Mouse (Mus musculus): Measurements from ENCODE around the gene Umad1. TPM values are rescaled to one million over a fixed set of nuclear protein-coding genes. Genes with fewer than 3 reads are reported as not detected.

Umad1 gene
- polyA plus RNA-seq, 1 experiment: 10.2 TPM

DNA sequence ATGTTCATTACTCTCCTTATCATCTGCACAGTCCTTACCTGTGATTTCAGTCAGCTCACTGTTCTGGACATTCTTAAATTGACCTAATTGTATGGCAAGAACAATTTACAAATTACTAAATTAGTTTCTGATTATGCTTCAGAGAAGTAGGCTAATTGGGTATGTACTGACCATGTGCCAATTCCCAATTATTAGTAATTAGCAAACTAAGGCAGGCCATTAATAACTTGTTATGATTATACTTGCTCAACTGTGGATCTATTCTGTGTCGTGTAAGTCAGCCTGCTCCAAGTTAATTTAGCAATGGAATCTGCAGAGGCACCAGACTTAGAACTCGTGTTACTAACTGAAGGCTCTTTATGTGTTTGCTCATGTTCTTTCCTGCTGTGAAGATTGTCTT is 114.0 kb downstream of the Umad1 start:
- Histone ChIP-seq H3K27ac (replicated peaks; ENCODE audit: low read depth, low read length) (no peak overlapping the region), H3K4me1 (ENCODE audit: control insufficient read depth, insufficient read depth, insufficient read length, low read length) (no peaks in the 10 kb centered on the region), H3K4me3 (ENCODE audit: insufficient read depth, low read depth, low read length) (no peak overlapping the region)

DNA sequence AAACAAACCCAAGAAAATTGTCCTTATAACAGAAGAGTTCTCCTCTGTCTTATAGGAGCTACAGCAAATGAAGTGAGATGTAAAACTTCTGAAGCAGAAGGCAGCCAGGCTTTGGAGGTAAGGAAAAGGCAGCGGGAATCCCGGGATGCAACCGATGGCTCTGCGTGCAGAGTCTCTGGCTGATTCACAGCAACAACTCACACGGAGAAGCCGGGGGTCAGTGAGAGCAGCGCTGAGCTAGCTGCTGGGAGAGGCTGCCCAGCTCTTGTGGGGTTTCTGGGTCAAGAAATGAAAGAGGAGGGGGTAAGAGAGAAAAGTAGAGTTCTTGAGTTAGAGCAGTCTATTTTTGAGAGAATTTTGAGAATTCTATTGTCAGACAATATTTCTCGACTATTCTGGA is 114.8 kb downstream of the Umad1 start:
- H3K4me3 ChIP-seq (ENCODE audit: insufficient read depth, low read depth, low read length): no peak overlapping the region
- no peak overlapping the region for H3K27ac ChIP-seq (replicated peaks; ENCODE audit: low read depth, low read length)
- H3K4me1 ChIP-seq (ENCODE audit: control insufficient read depth, insufficient read depth, insufficient read length, low read length): no peaks in the 10 kb centered on the region

DNA sequence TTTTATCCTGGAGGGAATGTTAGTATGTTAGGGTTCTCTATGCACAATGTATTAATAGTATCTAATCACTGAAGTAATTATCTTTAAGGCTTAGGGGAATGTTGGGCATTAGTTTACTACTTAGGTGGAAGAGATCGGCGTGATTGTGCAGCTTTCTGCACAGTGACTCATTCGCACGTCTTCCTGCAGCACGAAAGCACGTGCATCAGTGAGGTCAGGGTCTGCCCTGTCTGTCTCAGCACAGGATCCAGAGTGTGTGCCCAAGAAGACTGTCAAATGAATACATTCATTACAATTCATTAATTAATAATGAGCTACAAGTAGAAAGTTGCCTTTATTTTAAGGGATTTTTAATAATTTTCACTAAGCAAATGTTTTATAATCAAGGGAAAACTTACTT is 115.2 kb downstream of the Umad1 start:
- H3K27ac ChIP-seq (replicated peaks; ENCODE audit: low read depth, low read length): no peak overlapping the region
- H3K4me3 ChIP-seq (ENCODE audit: insufficient read depth, low read depth, low read length): no peak overlapping the region
- H3K4me1 ChIP-seq (ENCODE audit: control insufficient read depth, insufficient read depth, insufficient read length, low read length): no peaks in the 10 kb centered on the region

DNA sequence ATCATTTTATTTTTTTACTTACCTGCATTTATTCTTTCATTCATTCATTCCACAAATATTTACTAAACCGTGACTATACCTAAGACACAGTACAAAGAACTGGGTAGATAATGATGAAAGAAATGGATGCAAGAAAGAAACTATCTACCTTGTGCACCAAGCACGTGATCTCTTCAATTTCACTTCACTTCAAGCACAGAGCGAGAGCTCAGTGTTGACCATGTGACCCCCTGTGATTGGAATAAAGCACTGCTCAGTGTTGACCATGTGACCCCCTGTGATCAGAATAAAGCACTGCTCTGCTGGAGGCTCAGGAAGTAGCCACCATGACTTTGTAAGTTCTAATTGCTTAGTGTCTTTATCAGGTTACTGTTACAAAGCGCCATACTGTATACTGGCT is 115.6 kb downstream of the Umad1 start:
- Histone ChIP-seq H3K4me1 (ENCODE audit: control insufficient read depth, insufficient read depth, insufficient read length, low read length) (no peaks in the 10 kb centered on the region), H3K27ac (replicated peaks; ENCODE audit: low read depth, low read length) (no peak overlapping the region), H3K4me3 (ENCODE audit: insufficient read depth, low read depth, low read length) (no peak overlapping the region)

DNA sequence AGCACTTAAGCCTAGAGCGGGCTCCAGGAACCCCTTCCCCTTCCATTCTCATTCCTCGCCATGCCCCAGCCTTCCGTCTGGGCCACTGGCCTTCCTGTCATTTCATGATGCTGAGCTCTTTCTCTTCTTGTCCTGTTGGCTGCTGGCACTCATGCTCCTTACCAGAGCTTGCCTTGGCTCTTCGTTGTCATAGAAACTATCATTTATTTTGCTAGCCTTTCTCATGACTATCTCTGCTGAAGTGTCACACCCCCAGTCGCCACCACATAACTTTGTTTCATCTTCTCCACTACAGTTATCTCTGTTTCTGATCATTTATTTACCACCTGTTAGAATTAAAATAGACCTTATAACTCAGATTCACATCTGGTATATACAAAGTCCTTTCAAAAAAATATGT is 117.3 kb downstream of the Umad1 start:
- H3K4me1 ChIP-seq (ENCODE audit: control insufficient read depth, insufficient read depth, insufficient read length, low read length): no peaks in the 10 kb centered on the region
- no peak overlapping the region for H3K27ac ChIP-seq (replicated peaks; ENCODE audit: low read depth, low read length)
- no peak overlapping the region for H3K4me3 ChIP-seq (ENCODE audit: insufficient read depth, low read depth, low read length)

DNA sequence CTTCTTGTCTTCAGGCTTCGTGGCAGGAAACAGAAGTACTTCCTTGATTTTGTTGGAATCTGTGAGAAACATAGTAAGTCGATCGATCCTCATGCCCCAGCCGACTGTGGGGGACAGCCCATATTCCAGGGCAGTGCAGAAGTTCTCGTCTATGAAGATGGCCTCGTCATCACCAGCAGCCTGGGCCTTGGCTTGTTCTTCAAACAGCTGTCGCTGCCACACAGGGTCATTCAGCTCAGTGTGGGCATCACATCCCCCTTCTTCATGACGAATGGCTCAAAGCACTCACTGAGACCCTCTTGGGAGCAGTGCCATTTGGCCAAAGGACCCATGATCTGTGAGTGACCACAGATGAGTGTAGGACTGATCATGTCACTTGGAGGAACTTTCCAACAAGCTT is 118.6 kb downstream of the Umad1 start:
- Histone ChIP-seq H3K27ac (replicated peaks; ENCODE audit: low read depth, low read length) (no peak overlapping the region), H3K4me3 (ENCODE audit: insufficient read depth, low read depth, low read length) (no peak overlapping the region), H3K4me1 (ENCODE audit: control insufficient read depth, insufficient read depth, insufficient read length, low read length) (no peaks in the 10 kb centered on the region)

DNA sequence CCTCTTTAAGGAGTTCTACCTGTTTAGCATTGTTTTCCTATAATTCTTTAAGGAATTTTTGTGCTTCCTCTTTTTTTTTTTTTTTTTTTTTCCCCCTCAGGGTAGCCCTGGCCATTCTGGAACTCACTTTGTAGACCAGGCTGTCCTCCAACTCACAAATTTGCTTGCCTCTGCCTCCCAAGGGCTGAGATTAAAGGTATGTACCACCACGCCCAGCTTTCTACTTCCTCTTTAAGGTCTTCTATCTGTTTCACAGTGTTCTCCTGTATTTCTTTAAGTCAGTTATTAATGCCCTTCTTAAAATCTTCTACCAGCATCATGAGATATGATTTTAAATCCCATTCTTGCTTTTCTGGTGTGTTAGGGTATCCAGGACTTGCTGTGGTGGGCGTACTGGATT is 130.2 kb downstream of the Umad1 start:
- H3K4me3 ChIP-seq (ENCODE audit: insufficient read depth, low read depth, low read length): no peak overlapping the region
- no peaks in the 10 kb centered on the region for H3K4me1 ChIP-seq (ENCODE audit: control insufficient read depth, insufficient read depth, insufficient read length, low read length)
- H3K27ac ChIP-seq (replicated peaks; ENCODE audit: low read depth, low read length): no peak overlapping the region

DNA sequence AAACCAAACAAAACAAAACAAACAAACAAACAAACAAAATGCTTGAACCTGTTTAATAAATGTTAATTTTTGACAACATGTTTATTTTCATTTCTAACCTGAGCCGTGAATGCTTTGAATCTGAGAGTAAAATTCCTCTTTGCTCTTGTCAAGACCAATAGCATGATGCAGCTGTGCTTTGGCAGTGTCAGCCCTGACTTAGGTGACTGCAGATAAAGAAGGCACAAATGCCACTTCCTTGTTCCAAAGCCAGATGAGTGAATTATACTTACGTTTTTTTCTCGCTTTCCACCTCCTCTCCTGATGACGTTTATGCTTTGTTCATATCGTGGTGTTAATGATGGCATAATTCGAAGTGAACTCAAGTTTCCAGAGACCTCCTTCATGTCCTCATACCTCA is 131.2 kb downstream of the Umad1 start:
- Histone ChIP-seq H3K4me1 (ENCODE audit: control insufficient read depth, insufficient read depth, insufficient read length, low read length) (no peaks in the 10 kb centered on the region), H3K27ac (replicated peaks; ENCODE audit: low read depth, low read length) (no peak overlapping the region), H3K4me3 (ENCODE audit: insufficient read depth, low read depth, low read length) (no peak overlapping the region)

DNA sequence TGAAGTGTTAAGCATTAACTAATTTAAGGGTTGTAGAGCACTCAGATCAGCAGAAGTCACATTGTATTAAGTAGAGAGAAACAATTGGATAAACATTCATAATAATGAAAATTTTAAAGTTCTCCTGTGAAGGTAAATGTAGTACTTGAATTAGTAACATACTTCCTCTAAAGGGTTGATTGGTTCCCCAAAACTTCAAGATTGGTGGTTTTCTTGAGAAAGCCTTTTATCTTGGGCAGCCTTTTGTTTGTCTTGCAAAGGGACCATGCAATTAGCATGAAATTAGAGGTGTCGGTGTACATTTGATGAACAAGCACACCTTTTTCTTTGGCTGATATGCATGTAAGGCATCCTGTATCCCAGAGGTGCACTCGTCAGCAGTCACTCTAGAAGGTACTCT is 131.8 kb downstream of the Umad1 start:
- Histone ChIP-seq H3K27ac (replicated peaks; ENCODE audit: low read depth, low read length) (no peak overlapping the region), H3K4me1 (ENCODE audit: control insufficient read depth, insufficient read depth, insufficient read length, low read length) (no peaks in the 10 kb centered on the region), H3K4me3 (ENCODE audit: insufficient read depth, low read depth, low read length) (no peak overlapping the region)

DNA sequence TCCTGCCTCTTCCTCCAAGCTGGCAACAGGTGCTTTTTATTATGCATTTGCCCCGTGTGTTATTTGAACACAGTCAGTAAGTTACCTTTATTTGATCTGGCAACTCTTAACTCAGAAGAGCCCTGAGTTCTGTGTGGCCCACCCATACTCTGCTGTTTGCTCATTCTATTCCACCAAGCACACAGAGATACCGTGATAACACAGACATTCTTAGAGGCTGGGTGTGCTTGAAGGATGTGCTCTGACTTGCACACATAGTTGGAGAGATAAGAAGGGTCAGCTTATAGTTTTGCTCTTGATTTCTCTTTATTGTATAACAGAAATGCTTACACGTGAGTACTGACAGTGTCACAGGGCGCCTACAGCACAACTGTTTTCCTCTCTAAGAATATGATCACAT is 133.9 kb downstream of the Umad1 start:
- no peaks in the 10 kb centered on the region for H3K4me1 ChIP-seq (ENCODE audit: control insufficient read depth, insufficient read depth, insufficient read length, low read length)
- H3K27ac ChIP-seq (replicated peaks; ENCODE audit: low read depth, low read length): no peak overlapping the region
- H3K4me3 ChIP-seq (ENCODE audit: insufficient read depth, low read depth, low read length): no peak overlapping the region

DNA sequence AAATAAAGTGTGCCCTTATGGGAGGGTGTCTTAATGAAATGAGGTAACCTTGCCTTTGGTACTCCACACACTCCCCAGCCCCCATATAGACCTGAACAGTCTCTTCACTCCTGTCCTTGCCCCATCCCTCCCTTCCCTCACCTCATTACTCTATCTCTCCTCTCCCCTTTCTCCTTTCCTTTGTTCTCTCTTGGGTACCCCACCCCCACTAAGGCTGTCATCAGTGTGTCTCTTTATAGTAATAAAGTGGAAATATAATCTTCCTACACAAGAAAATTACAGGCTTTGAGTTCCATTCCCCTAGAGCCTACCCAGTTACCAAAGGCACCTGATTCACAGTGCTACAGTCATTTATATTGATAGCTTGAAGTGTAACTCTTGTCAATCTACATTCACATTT is 135.0 kb downstream of the Umad1 start:
- Histone ChIP-seq H3K4me1 (ENCODE audit: control insufficient read depth, insufficient read depth, insufficient read length, low read length) (no peaks in the 10 kb centered on the region), H3K27ac (replicated peaks; ENCODE audit: low read depth, low read length) (no peak overlapping the region), H3K4me3 (ENCODE audit: insufficient read depth, low read depth, low read length) (no peak overlapping the region)

DNA sequence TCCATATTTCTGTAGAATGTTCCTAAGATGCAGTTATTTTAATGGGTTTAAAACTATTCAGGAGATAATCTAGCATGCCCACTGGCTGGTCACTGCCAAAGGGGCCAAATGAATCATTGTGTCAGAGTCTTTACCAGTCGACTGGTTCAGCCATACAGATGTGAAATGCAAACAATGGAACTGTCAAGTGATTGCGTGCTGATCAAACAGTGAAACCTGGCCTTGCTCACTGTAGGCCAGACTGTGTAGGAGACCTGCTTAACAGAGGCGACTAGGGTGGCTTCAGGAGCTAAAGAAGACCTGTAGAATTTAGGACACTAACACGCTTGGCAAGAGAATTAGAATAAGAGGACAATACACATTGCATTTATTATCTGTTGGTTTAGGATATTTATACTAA is 136.0 kb downstream of the Umad1 start:
- no peaks in the 10 kb centered on the region for H3K4me1 ChIP-seq (ENCODE audit: control insufficient read depth, insufficient read depth, insufficient read length, low read length)
- no peak overlapping the region for H3K27ac ChIP-seq (replicated peaks; ENCODE audit: low read depth, low read length)
- H3K4me3 ChIP-seq (ENCODE audit: insufficient read depth, low read depth, low read length): no peak overlapping the region

DNA sequence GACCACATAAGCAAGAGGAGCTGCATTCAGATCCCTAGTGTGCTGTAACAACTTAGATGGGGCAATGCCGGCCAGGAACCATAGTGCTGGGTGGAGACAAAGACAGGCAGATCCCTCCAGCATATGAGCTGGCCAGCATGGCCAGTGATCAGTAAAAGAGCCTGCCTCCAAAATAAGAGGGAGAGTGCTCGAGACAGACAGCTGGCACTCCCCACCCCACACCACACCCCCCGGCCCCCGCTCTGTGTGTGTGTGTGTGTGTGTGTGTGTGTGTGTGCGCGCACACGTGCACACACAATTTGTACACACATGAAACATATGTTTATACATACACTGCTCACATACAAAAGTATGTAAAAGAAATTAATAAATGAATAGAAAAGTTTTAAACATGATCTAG is 138.2 kb downstream of the Umad1 start:
- no peaks in the 10 kb centered on the region for H3K4me1 ChIP-seq (ENCODE audit: control insufficient read depth, insufficient read depth, insufficient read length, low read length)
- H3K27ac ChIP-seq (replicated peaks; ENCODE audit: low read depth, low read length): no peak overlapping the region
- no peak overlapping the region for H3K4me3 ChIP-seq (ENCODE audit: insufficient read depth, low read depth, low read length)

DNA sequence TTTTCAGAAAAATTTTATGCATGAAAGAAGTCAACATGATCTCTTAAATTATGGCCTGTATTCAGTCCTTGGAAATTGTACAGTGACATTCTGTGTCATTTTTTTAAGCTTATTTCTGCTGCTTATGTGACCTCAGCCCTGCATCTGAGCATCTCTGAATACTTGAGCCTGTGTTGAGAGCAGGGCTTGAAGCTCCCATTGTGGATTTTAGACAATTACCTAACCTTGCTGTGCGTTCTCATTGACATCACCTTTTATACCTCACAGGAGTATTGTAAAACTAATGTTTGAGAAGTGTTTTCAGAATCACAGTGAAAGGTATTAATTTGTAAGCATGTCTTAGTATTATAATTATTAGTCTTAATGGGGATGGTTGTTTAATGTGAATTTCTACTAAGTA is 140.6 kb downstream of the Umad1 start:
- H3K4me1 ChIP-seq (ENCODE audit: control insufficient read depth, insufficient read depth, insufficient read length, low read length): no peaks in the 10 kb centered on the region
- no peak overlapping the region for H3K27ac ChIP-seq (replicated peaks; ENCODE audit: low read depth, low read length)
- no peak overlapping the region for H3K4me3 ChIP-seq (ENCODE audit: insufficient read depth, low read depth, low read length)

DNA sequence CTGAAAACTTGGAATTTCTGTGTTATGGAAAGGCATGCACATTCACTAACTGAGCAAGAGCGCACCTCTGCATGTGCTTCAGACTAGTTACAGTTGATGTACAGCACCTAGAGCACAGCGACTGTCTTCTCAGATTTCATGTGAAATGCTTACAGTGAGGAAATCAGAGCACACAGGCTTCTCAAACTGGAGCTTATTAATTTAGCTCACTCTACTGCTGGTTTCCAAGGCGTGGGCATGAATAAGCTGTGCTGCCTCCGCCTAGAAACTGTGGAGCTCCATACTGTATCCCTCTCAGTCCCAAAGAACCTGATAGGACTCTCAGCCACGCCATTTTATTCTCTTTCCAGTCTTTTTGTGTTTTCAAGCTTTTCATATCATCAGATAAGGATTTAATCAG is 144.0 kb downstream of the Umad1 start:
- Histone ChIP-seq H3K4me1 (ENCODE audit: control insufficient read depth, insufficient read depth, insufficient read length, low read length) (no peaks in the 10 kb centered on the region), H3K4me3 (ENCODE audit: insufficient read depth, low read depth, low read length) (no peak overlapping the region), H3K27ac (replicated peaks; ENCODE audit: low read depth, low read length) (no peak overlapping the region)

DNA sequence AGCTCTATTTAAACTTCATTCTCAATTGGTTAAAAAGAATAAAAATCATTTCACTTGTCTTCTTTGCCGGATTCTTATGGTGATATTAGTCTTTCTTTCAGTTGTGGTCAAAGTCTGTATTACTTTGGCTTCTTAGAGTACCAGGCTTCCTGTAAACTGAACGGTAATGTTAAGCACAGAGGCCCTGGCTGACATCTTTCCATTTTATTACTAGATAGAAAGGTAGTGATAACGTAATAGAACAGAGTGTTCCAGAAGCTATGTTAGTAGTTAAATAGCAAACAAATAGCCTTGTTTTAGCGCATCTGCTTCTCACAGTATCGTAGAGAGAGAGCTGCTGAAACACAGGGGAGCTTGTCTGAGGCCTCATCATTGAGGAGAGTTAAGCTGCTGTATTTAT is 146.8 kb downstream of the Umad1 start:
- no peak overlapping the region for H3K4me3 ChIP-seq (ENCODE audit: insufficient read depth, low read depth, low read length)
- H3K4me1 ChIP-seq (ENCODE audit: control insufficient read depth, insufficient read depth, insufficient read length, low read length): no peaks in the 10 kb centered on the region
- H3K27ac ChIP-seq (replicated peaks; ENCODE audit: low read depth, low read length): no peak overlapping the region

DNA sequence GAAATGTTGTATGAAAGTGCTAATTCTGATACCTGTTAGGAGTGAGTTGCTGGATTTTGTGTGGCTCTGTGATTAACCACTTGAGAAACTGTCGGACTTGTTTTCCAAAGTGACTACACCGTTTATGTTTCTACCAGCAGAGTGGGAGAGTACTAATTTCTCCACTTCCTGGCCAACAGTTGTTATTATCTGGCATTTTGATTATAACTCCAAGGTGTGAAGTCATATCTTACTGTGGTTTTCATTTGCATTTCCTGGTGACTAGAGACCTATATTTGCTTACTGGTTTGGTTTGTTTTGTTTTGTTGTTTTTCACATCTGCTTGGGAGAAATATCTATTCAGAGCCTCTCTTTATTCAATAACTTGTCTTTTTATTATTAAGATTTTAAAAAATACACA is 149.2 kb downstream of the Umad1 start:
- no peak overlapping the region for H3K27ac ChIP-seq (replicated peaks; ENCODE audit: low read depth, low read length)
- no peak overlapping the region for H3K4me3 ChIP-seq (ENCODE audit: insufficient read depth, low read depth, low read length)
- no peaks in the 10 kb centered on the region for H3K4me1 ChIP-seq (ENCODE audit: control insufficient read depth, insufficient read depth, insufficient read length, low read length)
